Mouse (Mus musculus): ENCODE measurements around the gene C2cd5. TPM values are rescaled to one million over a fixed set of nuclear protein-coding genes. Genes with fewer than 3 reads are reported as not detected.
"Not testable (repeated sequence)": the region's sequence is repeated elsewhere in the genome, so short reads cannot be mapped to it uniquely, and the experiment has no call there.

C2cd5 gene
- polyA plus RNA-seq, 1 experiment from 2014 or later, result 48.1 TPM

GRCm38 (mm10) chr6:143030521-143030920 is 69.4 kb downstream of the C2cd5 start:
- no peaks in the 10 kb centered on the region for H3K27me3 ChIP-seq (replicated peaks)
- H3K36me3 ChIP-seq, result peaks cover 67% of the 10 kb centered on the region
- no peaks in the 10 kb centered on the region for H3K4me1 ChIP-seq
- H3K9ac ChIP-seq, result no peak overlapping the region
- H3K4me3 ChIP-seq, result no peak overlapping the region
- no peak overlapping the region for H3K27ac ChIP-seq
- no peak for ATAC-seq (ENCODE audit: low FRiP score, low read depth)
- H3K4me2 ChIP-seq (replicated peaks), result no peak overlapping the region
- H3K9me3 ChIP-seq, result no peaks in the 10 kb centered on the region
- 95% methylated on average over 5 of the region's 5 CpGs for WGBS

GRCm38 (mm10) chr6:143027896-143028295 is 72.0 kb downstream of the C2cd5 start:
- H3K36me3 ChIP-seq, result peaks cover 49% of the 10 kb centered on the region
- H3K9ac ChIP-seq, result no peak overlapping the region
- H3K27me3 ChIP-seq (replicated peaks), result no peaks in the 10 kb centered on the region
- WGBS, result 95% methylated on average over 4 of the region's 4 CpGs
- H3K27ac ChIP-seq, result no peak overlapping the region
- no peak overlapping the region for H3K4me3 ChIP-seq
- H3K9me3 ChIP-seq, result no peaks in the 10 kb centered on the region
- no peaks in the 10 kb centered on the region for H3K4me1 ChIP-seq
- H3K4me2 ChIP-seq (replicated peaks), result no peak overlapping the region
- no peak for ATAC-seq (ENCODE audit: low FRiP score, low read depth)

- no peak overlapping the region for H3K4me3 ChIP-seq
- H3K9ac ChIP-seq, result no peak overlapping the region
- H3K27me3 ChIP-seq (replicated peaks), result no peaks in the 10 kb centered on the region
- H3K4me1 ChIP-seq, result no peaks in the 10 kb centered on the region
- no peak for ATAC-seq (ENCODE audit: low FRiP score, low read depth)
- H3K9me3 ChIP-seq, result no peaks in the 10 kb centered on the region
- H3K4me2 ChIP-seq (replicated peaks), result no peak overlapping the region
- peaks cover 44% of the 10 kb centered on the region for H3K36me3 ChIP-seq
- 89% methylated on average over 10 of the region's 10 CpGs for WGBS
- no peak overlapping the region for H3K27ac ChIP-seq
Measured at GRCm38 (mm10) chr6:143027402-143027801, 72.5 kb downstream of the C2cd5 start.

GRCm38 (mm10) chr6:143023691-143024090 is 76.2 kb downstream of the C2cd5 start:
- H3K9me3 ChIP-seq, result no peaks in the 10 kb centered on the region
- 92% methylated on average over 6 of the region's 6 CpGs for WGBS
- H3K9ac ChIP-seq, result no peak overlapping the region
- no peak overlapping the region for H3K27ac ChIP-seq
- ATAC-seq (ENCODE audit: low FRiP score, low read depth), result no peak
- H3K27me3 ChIP-seq (replicated peaks), result no peaks in the 10 kb centered on the region
- no peak overlapping the region for H3K4me2 ChIP-seq (replicated peaks)
- H3K4me3 ChIP-seq, result no peak overlapping the region
- H3K4me1 ChIP-seq, result no peaks in the 10 kb centered on the region
- H3K36me3 ChIP-seq, result peaks cover 16% of the 10 kb centered on the region; the same call in 1 of the 2 replicates

- Histone ChIP-seq H3K27ac (no peak overlapping the region), H3K9ac (no peak overlapping the region), H3K4me1 (no peaks in the 10 kb centered on the region), H3K36me3 (peaks cover 16% of the 10 kb centered on the region), H3K4me3 (no peak overlapping the region), H3K27me3 (replicated peaks) (no peaks in the 10 kb centered on the region), H3K9me3 (no peaks in the 10 kb centered on the region), H3K4me2 (replicated peaks) (no peak overlapping the region)
- ATAC-seq (ENCODE audit: low FRiP score, low read depth), result no peak
- 91% methylated on average over 8 of the region's 8 CpGs for WGBS
Measured at GRCm38 (mm10) chr6:143021756-143022155, 78.2 kb downstream of the C2cd5 start.

- H3K4me2 ChIP-seq (replicated peaks), result no peak overlapping the region
- H3K4me3 ChIP-seq, result no peak overlapping the region
- H3K9me3 ChIP-seq, result no peaks in the 10 kb centered on the region
- ATAC-seq (ENCODE audit: low FRiP score, low read depth), result no peak
- H3K9ac ChIP-seq, result no peak overlapping the region
- peaks cover 21% of the 10 kb centered on the region for H3K36me3 ChIP-seq
- no peaks in the 10 kb centered on the region for H3K27me3 ChIP-seq (replicated peaks)
- no peaks in the 10 kb centered on the region for H3K4me1 ChIP-seq
- WGBS, result 70% methylated on average over 5 of the region's 5 CpGs
- H3K27ac ChIP-seq, result no peak overlapping the region
Measured at GRCm38 (mm10) chr6:143020647-143021046, 79.3 kb downstream of the C2cd5 start.

GRCm38 (mm10) chr6:143020146-143020545 is 79.8 kb downstream of the C2cd5 start:
- peaks cover 21% of the 10 kb centered on the region for H3K36me3 ChIP-seq
- ATAC-seq (ENCODE audit: low FRiP score, low read depth), result no peak

GRCm38 (mm10) chr6:143012513-143013215 is 87.3 kb downstream of the C2cd5 start:
- no peak overlapping the region for H3K9ac ChIP-seq
- H3K4me1 ChIP-seq, result no peaks in the 10 kb centered on the region
- H3K4me3 ChIP-seq, result no peak overlapping the region
- WGBS, result 93% methylated on average over 15 of the region's 15 CpGs
- H3K27me3 ChIP-seq (replicated peaks), result no peaks in the 10 kb centered on the region
- H3K36me3 ChIP-seq, result peaks cover 53% of the 10 kb centered on the region
- H3K9me3 ChIP-seq, result no peaks in the 10 kb centered on the region
- no peak for ATAC-seq (ENCODE audit: low FRiP score, low read depth)
- no peak overlapping the region for H3K27ac ChIP-seq
- no peak overlapping the region for H3K4me2 ChIP-seq (replicated peaks)

More at GRCm38 (mm10) chr6:143020146-143020545, 79.8 kb downstream of the C2cd5 start:
- Histone ChIP-seq H3K27ac (no peak overlapping the region), H3K4me1 (no peaks in the 10 kb centered on the region), H3K27me3 (replicated peaks) (no peaks in the 10 kb centered on the region), H3K4me2 (replicated peaks) (no peak overlapping the region), H3K9ac (no peak overlapping the region), H3K4me3 (no peak overlapping the region), H3K9me3 (no peaks in the 10 kb centered on the region)
- 97% methylated on average over 4 of the region's 4 CpGs for WGBS

GRCm38 (mm10) chr6:143008865-143009264 is 91.1 kb downstream of the C2cd5 start:
- H3K9me3 ChIP-seq, result no peaks in the 10 kb centered on the region
- no peaks in the 10 kb centered on the region for H3K4me1 ChIP-seq
- no peaks in the 10 kb centered on the region for H3K27me3 ChIP-seq (replicated peaks)
- no peak overlapping the region for H3K4me3 ChIP-seq
- 82% methylated on average over 5 of the region's 5 CpGs for WGBS
- peaks cover 45% of the 10 kb centered on the region for H3K36me3 ChIP-seq
- no peak overlapping the region for H3K9ac ChIP-seq
- no peak for ATAC-seq (ENCODE audit: low FRiP score, low read depth)
- no peak overlapping the region for H3K27ac ChIP-seq
- no peak overlapping the region for H3K4me2 ChIP-seq (replicated peaks)

- WGBS, result 90% methylated on average over 9 of the region's 9 CpGs
- not testable (repeated sequence) for H3K4me3 ChIP-seq; ATAC-seq (ENCODE audit: low FRiP score, low read depth)
Measured at GRCm38 (mm10) chr6:143005209-143005608, 94.7 kb downstream of the C2cd5 start.

GRCm38 (mm10) chr6:143004801-143005200 is 95.1 kb downstream of the C2cd5 start:
- ATAC-seq (ENCODE audit: low FRiP score, low read depth), result no peak
- 81% methylated on average over 9 of the region's 9 CpGs for WGBS
- Histone ChIP-seq H3K9me3 (no peaks in the 10 kb centered on the region), H3K4me3 (no peak overlapping the region), H3K27ac (no peak overlapping the region), H3K36me3 (peaks cover 13% of the 10 kb centered on the region), H3K4me2 (replicated peaks) (no peak overlapping the region), H3K27me3 (replicated peaks) (no peaks in the 10 kb centered on the region), H3K9ac (no peak overlapping the region), H3K4me1 (no peaks in the 10 kb centered on the region)

More at GRCm38 (mm10) chr6:143005209-143005608, 94.7 kb downstream of the C2cd5 start:
- H3K9me3 ChIP-seq; H3K27ac ChIP-seq; H3K4me1 ChIP-seq; H3K4me2 ChIP-seq (replicated peaks); H3K9ac ChIP-seq; H3K27me3 ChIP-seq (replicated peaks): not testable (repeated sequence)
- H3K36me3 ChIP-seq, result peaks cover 15% of the 10 kb centered on the region

GRCm38 (mm10) chr6:142998221-142998999 is 101.5 kb downstream of the C2cd5 start:
- H3K4me2 ChIP-seq (replicated peaks), result no peak overlapping the region
- H3K4me3 ChIP-seq, result no peak overlapping the region
- H3K9me3 ChIP-seq, result no peaks in the 10 kb centered on the region
- H3K27ac ChIP-seq, result no peak overlapping the region
- ATAC-seq (ENCODE audit: low FRiP score, low read depth), result no peak
- no peaks in the 10 kb centered on the region for H3K36me3 ChIP-seq
- H3K4me1 ChIP-seq, result peaks cover 8% of the 10 kb centered on the region; the same call in 1 of the 2 replicates
- 73% methylated on average over 12 of the region's 12 CpGs for WGBS
- H3K27me3 ChIP-seq (replicated peaks), result no peaks in the 10 kb centered on the region
- no peak overlapping the region for H3K9ac ChIP-seq
